Mouse (Mus musculus): ENCODE data around the gene Vmn1r2. TPM values are rescaled to one million over a fixed set of nuclear protein-coding genes. Genes with fewer than 3 reads are reported as not detected.
"Not testable (repeated sequence)": the region's sequence is repeated elsewhere in the genome, so short reads cannot be mapped to it uniquely, and the experiment has no call there.

Gene Vmn1r2
- not detected in 2 replicates for polyA plus RNA-seq (2016; fragmentation: Nextera tagmentation; extraction: Ambion mirVana)

DNA sequence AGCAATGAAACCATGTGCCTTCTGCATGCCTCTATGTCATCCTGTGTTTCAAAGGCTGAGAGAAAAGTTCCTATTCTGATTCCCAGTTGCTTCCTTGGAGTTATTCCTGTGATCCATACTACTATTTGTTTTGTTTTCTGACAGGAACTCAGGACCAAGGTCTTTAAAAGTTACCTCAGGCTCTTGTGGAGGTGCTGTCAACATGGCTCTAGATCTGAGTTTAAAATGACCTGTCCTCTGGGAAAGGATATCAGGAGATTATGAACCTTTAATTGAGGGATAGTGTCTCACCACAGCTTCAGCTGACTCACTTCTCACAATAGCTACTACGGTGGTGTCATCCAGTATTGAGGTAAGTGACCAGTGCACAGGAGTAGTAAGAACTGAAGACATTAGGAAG, at the start of gene Vmn1r2:
Vmn1r2 (plus strand) TSS at position 301 of the 400 bp plus-strand sequence.
- H3K4me2 ChIP-seq; ATAC-seq (ENCODE audit: insufficient number of reproducible peaks, insufficient read depth, low FRiP score, low TSS enrichment, low read depth); H3K36me3 ChIP-seq; H3K4me1 ChIP-seq (replicated peaks); H3K9ac ChIP-seq (replicated peaks); H3K27ac ChIP-seq; H3K4me3 ChIP-seq (replicated peaks); H3K27me3 ChIP-seq: not testable (repeated sequence)
- H3K9me3 ChIP-seq = peaks cover 21% of the 10 kb centered on the region
- WGBS = no CpG with 5 or more reads among the region's 1 CpGs

DNA sequence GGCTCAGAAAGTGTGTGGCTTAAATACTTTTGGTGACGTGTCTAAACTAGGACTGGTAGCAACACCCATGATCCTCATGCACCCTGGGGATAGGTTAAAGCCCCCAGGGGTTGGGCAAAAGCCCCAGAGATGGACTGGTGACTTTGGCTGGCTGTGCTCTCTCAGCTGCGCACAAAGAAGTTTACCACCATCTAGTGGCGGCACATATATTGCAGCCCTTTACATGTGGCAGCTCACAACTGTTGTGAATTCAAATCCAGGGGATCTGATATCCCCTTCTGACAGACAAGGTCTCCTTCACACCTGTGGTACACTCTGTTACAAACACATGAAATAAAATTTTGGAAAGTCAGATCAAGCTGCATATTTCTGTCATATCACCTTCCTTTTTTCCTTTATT, 19.2 kb upstream of the Vmn1r2 start:
- not testable (repeated sequence) for H3K9me3 ChIP-seq; H3K36me3 ChIP-seq; H3K9ac ChIP-seq (replicated peaks); H3K27me3 ChIP-seq; ATAC-seq (ENCODE audit: insufficient number of reproducible peaks, insufficient read depth, low FRiP score, low TSS enrichment, low read depth); H3K4me2 ChIP-seq; H3K27ac ChIP-seq; H3K4me3 ChIP-seq (replicated peaks); H3K4me1 ChIP-seq (replicated peaks)
- WGBS = 20% methylated on average over 1 of the region's 3 CpGs

- H3K9me3 ChIP-seq; H3K4me3 ChIP-seq (replicated peaks); H3K9ac ChIP-seq (replicated peaks); H3K27ac ChIP-seq; ATAC-seq (ENCODE audit: insufficient number of reproducible peaks, insufficient read depth, low FRiP score, low TSS enrichment, low read depth); H3K4me1 ChIP-seq (replicated peaks); H3K27me3 ChIP-seq; H3K36me3 ChIP-seq; H3K4me2 ChIP-seq: not testable (repeated sequence)
- WGBS = 73% methylated on average over 2 of the region's 2 CpGs
Measured at GRCm38 (mm10) chr4:3153320-3153719, 13.8 kb upstream of the Vmn1r2 start.

- H3K27ac ChIP-seq; H3K36me3 ChIP-seq; H3K27me3 ChIP-seq; ATAC-seq (ENCODE audit: insufficient number of reproducible peaks, insufficient read depth, low FRiP score, low TSS enrichment, low read depth); H3K4me2 ChIP-seq; H3K4me1 ChIP-seq (replicated peaks); H3K9ac ChIP-seq (replicated peaks); H3K4me3 ChIP-seq (replicated peaks): not testable (repeated sequence)
- H3K9me3 ChIP-seq = peaks cover 21% of the 10 kb centered on the region
Measured at GRCm38 (mm10) chr4:3164429-3164828, 2.7 kb upstream of the Vmn1r2 start.

- no peaks in the 10 kb centered on the region for H3K36me3 ChIP-seq
- no peak for ATAC-seq (ENCODE audit: insufficient number of reproducible peaks, insufficient read depth, low FRiP score, low TSS enrichment, low read depth)
- H3K4me2 ChIP-seq = no peak overlapping the region
- no peak overlapping the region for H3K9ac ChIP-seq (replicated peaks)
- no peak overlapping the region for H3K4me3 ChIP-seq (replicated peaks)
- no peaks in the 10 kb centered on the region for H3K4me1 ChIP-seq (replicated peaks)
- WGBS = 87% methylated on average over 4 of the region's 4 CpGs
- no peak overlapping the region for H3K27ac ChIP-seq
- no peaks in the 10 kb centered on the region for H3K27me3 ChIP-seq
- peaks cover 21% of the 10 kb centered on the region for H3K9me3 ChIP-seq
Measured at GRCm38 (mm10) chr4:3165046-3165445, 2.1 kb upstream of the Vmn1r2 start.

GRCm38 (mm10) chr4:3174586-3174985, 7.5 kb downstream of the Vmn1r2 start:
- not testable (repeated sequence) for H3K9ac ChIP-seq (replicated peaks); H3K27ac ChIP-seq; H3K4me2 ChIP-seq; H3K4me3 ChIP-seq (replicated peaks); H3K36me3 ChIP-seq; ATAC-seq (ENCODE audit: insufficient number of reproducible peaks, insufficient read depth, low FRiP score, low TSS enrichment, low read depth); H3K4me1 ChIP-seq (replicated peaks); H3K27me3 ChIP-seq
- 78% methylated on average over 4 of the region's 4 CpGs for WGBS
- peaks cover 40% of the 10 kb centered on the region for H3K9me3 ChIP-seq

GRCm38 (mm10) chr4:3175756-3176155, 8.6 kb downstream of the Vmn1r2 start:
- not testable (repeated sequence) for ATAC-seq (ENCODE audit: insufficient number of reproducible peaks, insufficient read depth, low FRiP score, low TSS enrichment, low read depth); H3K4me2 ChIP-seq; H3K27me3 ChIP-seq; H3K27ac ChIP-seq; H3K36me3 ChIP-seq; H3K4me1 ChIP-seq (replicated peaks); H3K9ac ChIP-seq (replicated peaks); H3K4me3 ChIP-seq (replicated peaks)
- peaks cover 51% of the 10 kb centered on the region for H3K9me3 ChIP-seq
- 75% methylated on average over 7 of the region's 8 CpGs for WGBS

GRCm38 (mm10) chr4:3176195-3176594, 9.1 kb downstream of the Vmn1r2 start:
- H3K27me3 ChIP-seq; H3K9ac ChIP-seq (replicated peaks): not testable (repeated sequence)
- peaks cover 56% of the 10 kb centered on the region for H3K9me3 ChIP-seq

DNA sequence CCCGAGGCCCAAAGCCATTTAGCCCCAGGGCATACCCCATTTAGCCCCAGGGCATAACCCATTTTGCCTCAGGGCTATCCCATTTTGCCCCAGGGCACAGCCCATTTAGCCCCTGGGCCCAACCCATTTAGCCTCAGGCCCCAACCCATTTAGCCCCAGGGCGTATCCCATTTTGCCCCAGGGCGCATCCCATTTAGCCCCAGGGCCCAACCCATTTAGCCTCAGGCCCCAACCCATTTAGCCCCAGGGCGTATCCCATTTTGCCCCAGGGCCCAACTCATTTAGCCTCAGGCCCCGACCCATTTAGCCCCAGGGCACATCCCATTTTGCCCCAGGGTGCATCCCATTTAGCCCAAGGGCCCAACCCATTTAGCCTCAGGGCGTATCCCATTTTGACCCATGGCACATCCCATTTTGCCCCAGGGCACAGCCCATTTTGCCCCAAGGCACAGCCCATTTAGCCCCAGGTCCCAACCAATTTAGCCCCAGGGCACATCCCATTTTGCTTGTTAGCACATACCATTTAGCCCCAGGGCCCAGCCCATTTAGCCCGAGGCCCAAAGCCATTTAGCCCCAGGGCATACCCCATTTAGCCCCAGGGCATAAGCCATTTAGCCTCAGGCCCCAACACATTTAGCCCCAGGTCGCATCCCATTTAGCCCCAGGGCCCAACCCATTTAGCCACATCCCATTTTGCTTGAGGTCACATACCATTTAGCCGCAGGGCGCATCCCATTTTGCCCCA, 9.8 kb downstream of the Vmn1r2 start:
- H3K27ac ChIP-seq; H3K36me3 ChIP-seq; H3K27me3 ChIP-seq; H3K9ac ChIP-seq (replicated peaks); H3K4me1 ChIP-seq (replicated peaks); ATAC-seq (ENCODE audit: insufficient number of reproducible peaks, insufficient read depth, low FRiP score, low TSS enrichment, low read depth); H3K4me2 ChIP-seq; H3K4me3 ChIP-seq (replicated peaks): not testable (repeated sequence)
- 87% methylated on average over 10 of the region's 10 CpGs for WGBS
- peaks cover 59% of the 10 kb centered on the region for H3K9me3 ChIP-seq

More at GRCm38 (mm10) chr4:3176195-3176594, 9.1 kb downstream of the Vmn1r2 start:
- 90% methylated on average over 6 of the region's 6 CpGs for WGBS
- H3K36me3 ChIP-seq; H3K4me3 ChIP-seq (replicated peaks); ATAC-seq (ENCODE audit: insufficient number of reproducible peaks, insufficient read depth, low FRiP score, low TSS enrichment, low read depth); H3K4me1 ChIP-seq (replicated peaks); H3K27ac ChIP-seq; H3K4me2 ChIP-seq: not testable (repeated sequence)

- not testable (repeated sequence) for H3K27me3 ChIP-seq; H3K4me2 ChIP-seq; H3K36me3 ChIP-seq; H3K9ac ChIP-seq (replicated peaks); ATAC-seq (ENCODE audit: insufficient number of reproducible peaks, insufficient read depth, low FRiP score, low TSS enrichment, low read depth); H3K27ac ChIP-seq; H3K4me3 ChIP-seq (replicated peaks); H3K4me1 ChIP-seq (replicated peaks)
- H3K9me3 ChIP-seq = peaks cover 19% of the 10 kb centered on the region
- 89% methylated on average over 1 of the region's 1 CpGs for WGBS
Measured at GRCm38 (mm10) chr4:3185258-3185657, 18.1 kb downstream of the Vmn1r2 start, which contains the start of gene Vmn1r3. Vmn1r3 (minus strand) TSS chr4:3185358.

DNA sequence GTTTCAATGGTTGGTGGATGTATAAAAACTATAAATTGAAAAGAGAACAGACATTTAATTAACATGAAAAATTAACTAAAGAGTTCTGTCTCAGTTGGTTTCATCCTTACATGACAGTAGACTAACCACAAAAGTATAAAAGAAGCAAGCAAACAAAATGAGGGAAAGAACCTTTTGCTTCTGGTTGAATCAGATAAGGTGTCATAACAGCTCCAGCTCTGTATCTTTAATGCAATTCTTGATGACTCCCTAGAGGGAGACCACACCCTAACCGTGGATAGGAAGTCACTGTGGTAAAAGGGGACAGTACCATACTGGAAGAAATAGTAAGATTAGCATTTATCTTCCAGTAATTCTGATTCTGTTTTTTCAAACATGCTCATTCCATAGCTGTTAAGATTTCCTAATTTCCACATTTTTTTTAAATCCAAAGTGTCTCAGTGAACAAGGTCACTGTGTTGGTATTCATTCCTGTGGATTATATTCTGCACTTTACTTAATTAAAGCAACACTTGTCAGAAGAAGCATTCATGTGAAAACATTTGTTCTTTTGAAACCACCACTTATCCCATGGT, 42.6 kb downstream of the Vmn1r2 start:
- not testable (repeated sequence) for H3K9ac ChIP-seq (replicated peaks); H3K4me2 ChIP-seq; H3K9me3 ChIP-seq; H3K36me3 ChIP-seq; H3K27me3 ChIP-seq; H3K27ac ChIP-seq; ATAC-seq (ENCODE audit: insufficient number of reproducible peaks, insufficient read depth, low FRiP score, low TSS enrichment, low read depth); H3K4me3 ChIP-seq (replicated peaks); H3K4me1 ChIP-seq (replicated peaks)
- 56% methylated on average over 1 of the region's 1 CpGs for WGBS

GRCm38 (mm10) chr4:3213349-3213748, 46.2 kb downstream of the Vmn1r2 start:
- not testable (repeated sequence) for H3K9me3 ChIP-seq; H3K9ac ChIP-seq (replicated peaks); H3K36me3 ChIP-seq; H3K4me1 ChIP-seq (replicated peaks); ATAC-seq (ENCODE audit: insufficient number of reproducible peaks, insufficient read depth, low FRiP score, low TSS enrichment, low read depth); H3K27me3 ChIP-seq; H3K4me3 ChIP-seq (replicated peaks); H3K27ac ChIP-seq; H3K4me2 ChIP-seq
- 66% methylated on average over 4 of the region's 4 CpGs for WGBS
